Mouse (Mus musculus) cerebellum, adult 8-10 months (tissue): ENCODE measurements around the gene Asdurf.
"Not testable (repeated sequence)": the region's sequence is repeated elsewhere in the genome, so short reads cannot be mapped to it uniquely, and the experiment has no call there.

Experiments
- DNase-seq: peaks from one replicate; pipeline ENCODE4 v3.0.0; 2022

The Asdurf gene

GRCm38 (mm10) chr1:53352327-53353261 is at the start of gene Asdurf, which contains the start of the genes Gm28551 and Asnsd1:
TSS of gene Asdurf (minus strand) at chr1:53352619.
TSS of gene Gm28551 (minus strand) at chr1:53352667.
TSS of gene Asnsd1 (minus strand) at chr1:53352752.
- DNase-seq = peak; percentile 95

- peak; percentile 3 for DNase-seq
Measured at GRCm38 (mm10) chr1:53393936-53394760, 41.7 kb upstream of the Asdurf start.

- DNase-seq = no peak
Measured at GRCm38 (mm10) chr1:53388762-53389161, 36.3 kb upstream of the Asdurf start.

- no peak for DNase-seq
Measured at GRCm38 (mm10) chr1:53384085-53384688, 31.8 kb upstream of the Asdurf start.

GRCm38 (mm10) chr1:53377731-53378130 is 25.3 kb upstream of the Asdurf start:
- no peak for DNase-seq

GRCm38 (mm10) chr1:53375965-53376364 is 23.5 kb upstream of the Asdurf start:
- not testable (repeated sequence) for DNase-seq

- DNase-seq = no peak
Measured at GRCm38 (mm10) chr1:53358988-53359387, 6.6 kb upstream of the Asdurf start.

GRCm38 (mm10) chr1:53341071-53341470 is 11.3 kb downstream of the Asdurf start:
- DNase-seq = no peak

- DNase-seq = not testable (repeated sequence)
Measured at GRCm38 (mm10) chr1:53337403-53337802, 15.0 kb downstream of the Asdurf start.

GRCm38 (mm10) chr1:53335465-53335864 is 17.0 kb downstream of the Asdurf start:
- DNase-seq = no peak

GRCm38 (mm10) chr1:53333527-53333926 is 18.9 kb downstream of the Asdurf start:
- not testable (repeated sequence) for DNase-seq

GRCm38 (mm10) chr1:53324827-53325494 is 27.5 kb downstream of the Asdurf start:
- DNase-seq = no peak

- DNase-seq = no peak
Measured at GRCm38 (mm10) chr1:53324277-53324676, 28.1 kb downstream of the Asdurf start.

GRCm38 (mm10) chr1:53323254-53323653 is 29.2 kb downstream of the Asdurf start:
- no peak for DNase-seq

- DNase-seq = no peak
Measured at GRCm38 (mm10) chr1:53321662-53322344, 30.6 kb downstream of the Asdurf start.

GRCm38 (mm10) chr1:53312989-53313967 is 39.1 kb downstream of the Asdurf start, which contains the start of gene Osgepl1:
TSS of gene Osgepl1 (plus strand) at chr1:53313624.
- DNase-seq = peak; percentile 82

GRCm38 (mm10) chr1:53300506-53300905 is 51.9 kb downstream of the Asdurf start:
- no peak for DNase-seq
